Mouse (Mus musculus) megakaryocyte, adult 5-6 weeks (primary cell): ENCODE data around the gene Sult6b2. TPM values are rescaled to one million over a fixed set of nuclear protein-coding genes. Genes with fewer than 3 reads are reported as not detected.
A peak's percentile ranks its signal among the peaks of the same experiment; 100 is the strongest.

ENCODE experiments used
- ATAC-seq: 2 replicates; pipeline ENCODE4 v1.8.0; 2016; ENCODE audit warnings: mild to moderate bottlenecking, inconsistent platforms; ENCODE audit not compliant: poor library complexity, severe bottlenecking
- total RNA-seq, 2 experiments: library from RNA; stranded (forward) in 1 of 2; stranded (reverse) in 1 of 2; fragments of 153-499, 151-499 nt in 1 of 2; fragments of 221-1000, 200-1000 nt in 1 of 2; gene quantifications; 2 replicates each; pipeline versions ENCODE4 v1.2.3 to v1.2.4; 2015 to 2017

The Sult6b2 gene
- total RNA-seq, 2 experiments from 2014 or later: not detected

- no peak for ATAC-seq
Measured at GRCm38 (mm10) chr6:142780574-142781033, 23.7 kb downstream of the Sult6b2 start.

- ATAC-seq: peak; percentile 74
Measured at GRCm38 (mm10) chr6:142779812-142780573, 24.3 kb downstream of the Sult6b2 start.

GRCm38 (mm10) chr6:142779045-142779811 is 25.1 kb downstream of the Sult6b2 start:
- ATAC-seq: peak; percentile 67

- ATAC-seq: no peak
Measured at GRCm38 (mm10) chr6:142776935-142777334, 27.4 kb downstream of the Sult6b2 start.

GRCm38 (mm10) chr6:142773566-142773965 is 30.7 kb downstream of the Sult6b2 start:
- ATAC-seq: no peak

GRCm38 (mm10) chr6:142771643-142772042 is 32.7 kb downstream of the Sult6b2 start:
- no peak for ATAC-seq

- no peak for ATAC-seq
Measured at GRCm38 (mm10) chr6:142769896-142770295, 34.4 kb downstream of the Sult6b2 start.

- ATAC-seq: no peak
Measured at GRCm38 (mm10) chr6:142767305-142767704, 37.0 kb downstream of the Sult6b2 start.

- no peak for ATAC-seq
Measured at GRCm38 (mm10) chr6:142764933-142765332, 39.4 kb downstream of the Sult6b2 start.

GRCm38 (mm10) chr6:142759633-142760032 is 44.7 kb downstream of the Sult6b2 start:
- ATAC-seq: no peak

GRCm38 (mm10) chr6:142758562-142758961 is 45.7 kb downstream of the Sult6b2 start:
- ATAC-seq: no peak

GRCm38 (mm10) chr6:142757976-142758375 is 46.3 kb downstream of the Sult6b2 start:
- ATAC-seq: no peak

- peak; percentile 41 for ATAC-seq
Measured at GRCm38 (mm10) chr6:142757334-142757965, 46.9 kb downstream of the Sult6b2 start.

- peak; percentile 85 for ATAC-seq
Measured at GRCm38 (mm10) chr6:142756507-142757333, 47.6 kb downstream of the Sult6b2 start, which contains the start of gene Cmas. Gene Cmas (plus strand): TSS chr6:142756686.

- peak; percentile 68 for ATAC-seq
Measured at GRCm38 (mm10) chr6:142752331-142753246, 51.7 kb downstream of the Sult6b2 start.

GRCm38 (mm10) chr6:142751365-142751764 is 52.9 kb downstream of the Sult6b2 start:
- ATAC-seq: no peak

- no peak for ATAC-seq
Measured at GRCm38 (mm10) chr6:142748057-142748708, 56.1 kb downstream of the Sult6b2 start.

GRCm38 (mm10) chr6:142747165-142747564 is 57.1 kb downstream of the Sult6b2 start:
- ATAC-seq: peak; percentile 69

- ATAC-seq: peak; percentile 86
Measured at GRCm38 (mm10) chr6:142746765-142747164, 57.5 kb downstream of the Sult6b2 start.
